ENCODE assay signal across 8 mouse cellular contexts in genomic region chr10:75935680-75936541, GRCm38 (mm10). TPM values are rescaled to one million over a fixed set of nuclear protein-coding genes. Genes with fewer than 3 reads are reported as not detected.
A peak's percentile ranks its signal among the peaks of the same experiment; 100 is the strongest.
DNase-seq lines count a peak whose midpoint lies in the region; ATAC-seq lines count a peak whose summit lies in the region.

TSS of gene Mmp11 (minus strand) at chr10:75936496.

- H3K27ac ChIP-seq in embryonic facial prominence, embryonic 11.5 days (replicated peaks; ENCODE audit: low read depth, low read length), result no peak within 1 kb of the TSS
- H3K27ac ChIP-seq in limb, embryonic 11.5 days (replicated peaks; ENCODE audit: low read depth, low read length), result no peak within 1 kb of the TSS
- no peak within 1 kb of the TSS for H3K27ac ChIP-seq in midbrain, embryonic 12.5 days (replicated peaks)

- 1% methylated on average over 46 of the region's 51 CpGs for WGBS in embryonic facial prominence, embryonic 11.5 days
- 2% methylated on average over 51 of the region's 51 CpGs for WGBS in limb, embryonic 11.5 days
- WGBS in midbrain, embryonic 12.5 days, result 1% methylated on average over 50 of the region's 51 CpGs

- no peaks in the 10 kb centered on the region for H3K9me3 ChIP-seq in embryonic facial prominence, embryonic 11.5 days (replicated peaks; ENCODE audit: control insufficient read depth, low read length)
- no peaks in the 10 kb centered on the region for H3K9me3 ChIP-seq in limb, embryonic 11.5 days (ENCODE audit: control insufficient read depth, low read length)
- H3K9me3 ChIP-seq in midbrain, embryonic 12.5 days, result no peaks in the 10 kb centered on the region

- peaks cover 17% of the 10 kb centered on the region for H3K27me3 ChIP-seq in embryonic facial prominence, embryonic 11.5 days (ENCODE audit: control insufficient read depth, insufficient read depth, low read length)
- peaks cover 24% of the 10 kb centered on the region for H3K27me3 ChIP-seq in limb, embryonic 11.5 days (ENCODE audit: control insufficient read depth, insufficient read depth, low read length)
- H3K27me3 ChIP-seq in midbrain, embryonic 12.5 days, result peaks cover 91% of the 10 kb centered on the region

- H3K4me1 ChIP-seq in embryonic facial prominence, embryonic 11.5 days (ENCODE audit: control insufficient read depth, insufficient read depth, low read length), result peaks cover 8% of the 10 kb centered on the region
- peaks cover 9% of the 10 kb centered on the region; the same call in 1 of the 2 replicates for H3K4me1 ChIP-seq in limb, embryonic 11.5 days (ENCODE audit: control insufficient read depth, insufficient read depth, low read length)
- H3K4me1 ChIP-seq in midbrain, embryonic 12.5 days, result peaks cover 36% of the 10 kb centered on the region

- ATAC-seq in embryonic facial prominence, embryonic 11.5 days (replicated peaks; ENCODE audit: insufficient number of reproducible peaks, low FRiP score, low TSS enrichment, low read depth), result peak; percentile 26; the same call in 1 of the 2 replicates
- peak; percentile 80 for ATAC-seq in granulocyte monocyte progenitor cell, adult 5-6 weeks (replicated peaks; ENCODE audit: poor library complexity, severe bottlenecking)
- ATAC-seq in limb, embryonic 11.5 days (ENCODE audit: insufficient number of reproducible peaks, low FRiP score, low TSS enrichment, low read depth), result peak; percentile 60; the same call in 1 of the 2 replicates
- peak; percentile 55 for ATAC-seq in midbrain, embryonic 12.5 days (ENCODE audit: low FRiP score, low read depth)

- H3K9ac ChIP-seq in embryonic facial prominence, embryonic 11.5 days (replicated peaks; ENCODE audit: low read length), result peak within 1 kb of the TSS; percentile 43
- no peak within 1 kb of the TSS; the same call in 1 of the 2 replicates for H3K9ac ChIP-seq in limb, embryonic 11.5 days (ENCODE audit: low read length)
- peak within 1 kb of the TSS; percentile 51 for H3K9ac ChIP-seq in midbrain, embryonic 12.5 days (replicated peaks)

- H3K4me2 ChIP-seq in embryonic facial prominence, embryonic 11.5 days (ENCODE audit: low read depth, low read length), result peak within 1 kb of the TSS; percentile 87
- H3K4me2 ChIP-seq in limb, embryonic 11.5 days (ENCODE audit: low read depth, severe bottlenecking), result peak within 1 kb of the TSS; percentile 89
- H3K4me2 ChIP-seq in midbrain, embryonic 12.5 days (replicated peaks), result peak within 1 kb of the TSS; percentile 95

- H3K4me3 ChIP-seq in embryonic facial prominence, embryonic 11.5 days (ENCODE audit: low read depth, low read length), result peak within 1 kb of the TSS; percentile 43
- H3K4me3 ChIP-seq in limb, embryonic 11.5 days (ENCODE audit: low read depth, low read length), result peak within 1 kb of the TSS; percentile 38
- H3K4me3 ChIP-seq in midbrain, embryonic 12.5 days, result peak within 1 kb of the TSS; percentile 50

- peak; percentile 76 for DNase-seq in ovary, adult 18-20 months (ENCODE audit: low spot score)
- DNase-seq in ovary, postnatal 10 days (ENCODE audit: low spot score), result no peak
- peak; percentile 88 for DNase-seq in embryonic facial prominence, embryonic 11.5 days (ENCODE audit: low spot score)
- DNase-seq in kidney, adult 18-20 months, result peak; percentile 89
- peak; percentile 85 for DNase-seq in limb, embryonic 11.5 days (ENCODE audit: low spot score)
- DNase-seq in spleen, adult 12 weeks (ENCODE audit: low spot score), result peak; percentile 74

- H3K36me3 ChIP-seq in embryonic facial prominence, embryonic 11.5 days (replicated peaks; ENCODE audit: control insufficient read depth, insufficient read depth, low read depth, low read length), result no peaks in the 10 kb centered on the region
- no peaks in the 10 kb centered on the region for H3K36me3 ChIP-seq in limb, embryonic 11.5 days (ENCODE audit: control insufficient read depth, insufficient read depth, low read length)
- H3K36me3 ChIP-seq in midbrain, embryonic 12.5 days, result no peaks in the 10 kb centered on the region

RNA-seq across cellular contexts. Expression of gene Mmp11, which starts in this region (rescaled TPM):
- polyA plus RNA-seq in embryonic facial prominence, embryonic 11.5 days (2014; fragmentation: Nextera tagmentation; extraction: Ambion mirVana), result 56.1 and 71.9 TPM in 2 replicates
- 0.41 TPM in 1 of 2 replicates, not detected in the other for total RNA-seq in granulocyte monocyte progenitor cell, adult 5-6 weeks (2014; fragmentation: Nextera tagmentation)
- total RNA-seq in granulocyte monocyte progenitor cell, adult 5-6 weeks (2017), result not detected in 2 replicates
- polyA plus RNA-seq in limb, embryonic 11.5 days (2014; fragmentation: Nextera tagmentation; extraction: Ambion mirVana), result 66.1 and 75.2 TPM in 2 replicates
- 32.2 and 44.0 TPM in 2 replicates for polyA plus RNA-seq in midbrain, embryonic 12.5 days (2016; fragmentation: Nextera tagmentation; extraction: Ambion mirVana)

Comparison
In these comparisons a context has a peak if more than half of its experiments do, and no peak if none do; other contexts are left out.
1. Peak in ATAC-seq in granulocyte monocyte progenitor cell, adult 5-6 weeks; RNA of the gene not detected or under 1 TPM.
2. ATAC-seq: peak in every context shown above with its lines; median percentile 80 in granulocyte monocyte progenitor cell, adult 5-6 weeks; 60 in limb, embryonic 11.5 days; 55 in midbrain, embryonic 12.5 days; 26 in embryonic facial prominence, embryonic 11.5 days.